Mouse (Mus musculus) bone marrow macrophage, adult 2 months (primary cell): ENCODE results near the gene 1700066M21Rik.

Source experiments
- CTCF ChIP-seq: IDR thresholded peaks from 2 replicates; pipeline ENCODE4 v1.5.1; 2012; ENCODE audit warnings: low read depth, mild to moderate bottlenecking, low read length, moderate library complexity
- POLR2A ChIP-seq: IDR thresholded peaks from 2 replicates; pipeline ENCODE4 v1.6.1; 2012; ENCODE audit warnings: mild to moderate bottlenecking, low read depth, low read length, borderline replicate concordance

- TF ChIP-seq CTCF (no peak), POLR2A (no peak)
These were observed 31.6 kb downstream of the 1700066M21Rik start for GRCm38 (mm10) chr1:57408994-57409393.
